Mouse (Mus musculus) C2C12 (cell line): ENCODE results near the gene 4933425L06Rik.

Source experiments
- CTCF ChIP-seq: IDR thresholded peaks from one replicate; pipeline ENCODE4 v1.5.1; 2011; ENCODE audit not compliant: control insufficient read depth, insufficient read depth, insufficient read length
- MAX ChIP-seq: IDR thresholded peaks from one replicate; pipeline ENCODE4 v1.6.1; 2011; ENCODE audit warnings: mild to moderate bottlenecking, control low read depth
- MYOD1 ChIP-seq: IDR thresholded peaks from one replicate; pipeline ENCODE4 v1.6.1; 2011; ENCODE audit warnings: low read depth; ENCODE audit not compliant: control insufficient read depth, insufficient read length
- USF1 ChIP-seq: IDR thresholded peaks from one replicate; pipeline ENCODE4 v1.6.1; 2011; ENCODE audit warnings: low read depth, mild to moderate bottlenecking, control low read depth, moderate library complexity

DNA sequence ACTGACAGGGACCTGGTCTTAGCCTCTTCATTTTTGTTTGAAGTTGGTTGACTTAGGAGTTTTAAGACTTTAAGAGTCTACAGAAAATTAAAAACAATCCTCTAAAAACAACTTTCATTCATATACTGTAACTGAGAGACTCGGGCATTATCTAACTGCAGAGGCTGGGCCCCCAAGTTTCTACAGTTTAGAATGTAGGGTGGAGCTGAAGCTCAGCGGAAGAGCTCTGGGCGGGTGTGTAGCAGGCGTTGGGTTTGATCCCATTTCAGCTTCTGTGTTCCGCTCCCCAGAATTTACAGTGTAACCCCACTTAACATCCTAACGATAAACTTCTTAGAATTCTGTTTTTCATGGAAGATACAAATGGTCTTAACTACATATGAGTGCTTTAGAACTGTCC, 29.7 kb downstream of the 4933425L06Rik start:
- no peak for TF ChIP-seq CTCF
- TF ChIP-seq USF1: no peak
- TF ChIP-seq MAX: no peak
- no peak for TF ChIP-seq MYOD1
